Mouse (Mus musculus) lung, postnatal 0 days (tissue): ENCODE results near the gene Upp2.

ENCODE experiments used
- CTCF ChIP-seq: IDR thresholded peaks from 2 replicates; pipeline ENCODE4 v1.5.1; 2016; ENCODE audit warnings: antibody characterized with exemption, mild to moderate bottlenecking
- EP300 ChIP-seq: IDR thresholded peaks from 2 replicates; pipeline ENCODE4 v1.6.1; 2016; ENCODE audit warnings: antibody characterized with exemption, mild to moderate bottlenecking, control low read depth

- TF ChIP-seq CTCF (no peak), EP300 (no peak)
Observed at GRCm38 (mm10) chr2:58532260-58532850, 34.7 kb upstream of the Upp2 start.
